Mouse (Mus musculus): ENCODE data around the gene Efcab11.
"Not testable (repeated sequence)": the region's sequence is repeated elsewhere in the genome, so short reads cannot be mapped to it uniquely, and the experiment has no call there.

The Efcab11 gene

GRCm38 (mm10) chr12:99807891-99808290 lies 76.3 kb downstream of the Efcab11 start:
- DNase-seq (ENCODE audit: low spot score in 2 of 2) = no peak

- not testable (repeated sequence) for DNase-seq (ENCODE audit: low spot score in 2 of 2)
Observed at GRCm38 (mm10) chr12:99806741-99807140, 77.5 kb downstream of the Efcab11 start.

GRCm38 (mm10) chr12:99795921-99796320 lies 88.3 kb downstream of the Efcab11 start:
- DNase-seq (ENCODE audit: low spot score in 2 of 2) = no peak

- DNase-seq (ENCODE audit: low spot score in 2 of 2) = no peak
Observed at GRCm38 (mm10) chr12:99794792-99795620, 89.2 kb downstream of the Efcab11 start.

- peak; percentile 7 to 9 for DNase-seq (ENCODE audit: low spot score in 2 of 2)
Observed at GRCm38 (mm10) chr12:99794158-99794515, 90.1 kb downstream of the Efcab11 start.

GRCm38 (mm10) chr12:99793465-99794157 lies 90.6 kb downstream of the Efcab11 start:
- no peak for DNase-seq (ENCODE audit: low spot score in 2 of 2)

- peak in 1 of 2 experiments; percentile 4 for DNase-seq (ENCODE audit: low spot score in 2 of 2)
Observed at GRCm38 (mm10) chr12:99789283-99789960, 94.8 kb downstream of the Efcab11 start.

- no peak for DNase-seq (ENCODE audit: low spot score in 2 of 2)
Observed at GRCm38 (mm10) chr12:99781774-99782173, 102.5 kb downstream of the Efcab11 start.

- DNase-seq (ENCODE audit: low spot score in 2 of 2) = no peak
Observed at GRCm38 (mm10) chr12:99780396-99780795, 103.8 kb downstream of the Efcab11 start.

- no peak for DNase-seq (ENCODE audit: low spot score in 2 of 2)
Observed at GRCm38 (mm10) chr12:99779908-99780307, 104.3 kb downstream of the Efcab11 start.

GRCm38 (mm10) chr12:99776497-99777139 lies 107.6 kb downstream of the Efcab11 start:
- DNase-seq (ENCODE audit: low spot score in 2 of 2) = no peak

GRCm38 (mm10) chr12:99774864-99775263 lies 109.4 kb downstream of the Efcab11 start:
- DNase-seq (ENCODE audit: low spot score in 2 of 2) = no peak

- DNase-seq (ENCODE audit: low spot score in 2 of 2) = no peak
Observed at GRCm38 (mm10) chr12:99773636-99774193, 110.5 kb downstream of the Efcab11 start.

- no peak for DNase-seq (ENCODE audit: low spot score in 2 of 2)
Observed at GRCm38 (mm10) chr12:99771018-99771417, 113.2 kb downstream of the Efcab11 start.

- no peak for DNase-seq (ENCODE audit: low spot score in 2 of 2)
Observed at GRCm38 (mm10) chr12:99769626-99770025, 114.6 kb downstream of the Efcab11 start.

- no peak for DNase-seq (ENCODE audit: low spot score in 2 of 2)
Observed at GRCm38 (mm10) chr12:99767691-99768090, 116.5 kb downstream of the Efcab11 start.

GRCm38 (mm10) chr12:99765979-99766378 lies 118.3 kb downstream of the Efcab11 start:
- DNase-seq (ENCODE audit: low spot score in 2 of 2) = no peak

- DNase-seq (ENCODE audit: low spot score in 2 of 2) = no peak
Observed at GRCm38 (mm10) chr12:99764053-99764452, 120.2 kb downstream of the Efcab11 start.

- DNase-seq (ENCODE audit: low spot score in 2 of 2) = no peak
Observed at GRCm38 (mm10) chr12:99757754-99758526, 126.3 kb downstream of the Efcab11 start.

GRCm38 (mm10) chr12:99756914-99757687 lies 127.1 kb downstream of the Efcab11 start:
- no peak for DNase-seq (ENCODE audit: low spot score in 2 of 2)

All from frontal cortex, postnatal 36 days (tissue).